Mouse (Mus musculus) brain, embryonic 18.5 days (tissue): ENCODE results near the gene Rps6kb1.
"Not testable (repeated sequence)": the region's sequence is repeated elsewhere in the genome, so short reads cannot be mapped to it uniquely, and the experiment has no call there.

ENCODE experiments used
- DNase-seq: peaks from one replicate; pipeline ENCODE4 v3.0.0-alpha.2; 2012; ENCODE audit warnings: low read depth, low spot score

Rps6kb1 gene

DNA sequence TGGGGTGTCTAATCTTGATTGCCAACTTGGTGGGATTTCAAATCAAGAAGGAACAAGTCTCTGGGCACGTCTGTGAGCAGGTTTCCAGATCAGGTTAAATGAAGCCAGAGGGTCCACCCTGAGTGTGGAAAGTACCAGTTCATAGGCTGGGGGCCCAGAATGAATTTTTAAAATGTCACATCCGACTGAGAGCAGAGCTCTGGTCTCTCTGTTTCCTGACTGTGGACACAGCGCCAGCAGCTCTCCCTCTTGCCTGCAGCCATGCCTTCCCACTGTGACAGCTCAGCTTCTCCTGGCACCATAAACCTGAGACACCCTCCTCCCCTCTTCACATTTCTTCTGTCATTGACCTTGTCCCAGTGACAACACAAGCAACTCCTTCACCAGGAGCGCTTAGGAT lies 75.6 kb downstream of the Rps6kb1 start:
- no peak for DNase-seq

- DNase-seq: no peak
Measured at GRCm38 (mm10) chr11:86468345-86468744, 76.3 kb downstream of the Rps6kb1 start.

DNA sequence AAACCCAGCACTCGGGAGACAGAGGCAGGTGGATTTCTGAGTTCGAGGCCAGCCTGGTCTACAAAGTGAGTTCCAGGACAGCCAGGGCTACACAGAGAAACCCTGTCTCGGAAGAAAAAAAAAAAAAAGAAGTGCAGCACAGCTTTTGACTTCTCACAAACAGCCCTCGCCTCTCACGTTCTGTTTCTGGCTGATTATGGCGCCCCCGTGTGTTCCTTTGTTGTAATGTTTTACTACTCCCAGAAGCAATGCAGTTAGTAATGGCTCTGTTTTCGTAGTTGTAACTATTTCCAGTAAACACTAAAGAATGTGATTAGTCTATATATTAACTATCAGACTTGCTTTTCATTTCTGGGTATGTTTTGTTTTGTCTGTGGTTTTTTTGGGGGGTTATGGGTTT lies 80.3 kb downstream of the Rps6kb1 start:
- not testable (repeated sequence) for DNase-seq

- DNase-seq: no peak
Measured at GRCm38 (mm10) chr11:86462579-86462978, 82.0 kb downstream of the Rps6kb1 start.

GRCm38 (mm10) chr11:86458866-86459265 lies 85.7 kb downstream of the Rps6kb1 start:
- DNase-seq: no peak

- no peak for DNase-seq
Measured at GRCm38 (mm10) chr11:86457545-86457944, 87.1 kb downstream of the Rps6kb1 start.

- DNase-seq: no peak
Measured at GRCm38 (mm10) chr11:86453991-86454390, 90.6 kb downstream of the Rps6kb1 start.
